Mouse (Mus musculus) testis, adult 2 months (tissue): ENCODE measurements around the gene Phactr1.

Experiments used
- CTCF ChIP-seq: fragments of 200-500 bp; IDR thresholded peaks from 2 replicates; pipeline ENCODE4 v1.5.1; 2012; ENCODE audit warnings: low read depth, mild to moderate bottlenecking, inconsistent platforms, low read length, moderate library complexity; ENCODE audit not compliant: control insufficient read depth, insufficient read depth, insufficient replicate concordance
- POLR2A ChIP-seq: fragments of 200-500 bp; IDR thresholded peaks from 2 replicates; pipeline ENCODE4 v1.6.1; 2012; ENCODE audit warnings: low read depth, mild to moderate bottlenecking, inconsistent platforms, low read length, moderate library complexity; ENCODE audit not compliant: control insufficient read depth

DNA sequence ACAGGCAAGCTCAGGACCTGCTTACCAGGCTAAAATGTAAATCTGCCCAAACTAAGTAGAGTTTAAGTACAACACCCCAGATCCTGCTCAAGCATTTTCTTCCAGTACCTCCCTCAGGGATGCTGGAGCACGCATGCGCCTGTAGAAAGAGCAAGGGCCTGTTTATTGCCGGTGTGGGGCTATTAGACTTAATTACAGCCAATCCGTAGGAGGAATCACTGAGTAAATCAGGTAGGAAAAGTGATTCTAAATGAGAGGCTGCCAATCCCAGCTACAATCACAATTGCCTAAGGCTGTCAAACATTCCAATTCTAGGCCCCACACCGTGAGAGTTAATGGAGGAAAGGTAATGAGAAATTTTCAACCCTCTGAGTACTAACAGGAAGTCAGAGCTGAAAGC is 477.9 kb downstream of the Phactr1 start:
- TF ChIP-seq CTCF (no peak), POLR2A (no peak)
